Mouse (Mus musculus) NIH3T3 (cell line): ENCODE measurements around the gene BC030867.

Experiments used
- DNase-seq: peaks from one replicate; pipeline ENCODE4 v3.0.0-alpha.2; 2012; ENCODE audit warnings: low read depth

BC030867 gene

GRCm38 (mm10) chr11:102290141-102290540, 41.5 kb downstream of the BC030867 start:
- DNase-seq, result no peak

GRCm38 (mm10) chr11:102291051-102291535, 42.4 kb downstream of the BC030867 start:
- DNase-seq, result no peak

- no peak for DNase-seq
These were observed 45.3 kb downstream of the BC030867 start for GRCm38 (mm10) chr11:102293971-102294370.

DNA sequence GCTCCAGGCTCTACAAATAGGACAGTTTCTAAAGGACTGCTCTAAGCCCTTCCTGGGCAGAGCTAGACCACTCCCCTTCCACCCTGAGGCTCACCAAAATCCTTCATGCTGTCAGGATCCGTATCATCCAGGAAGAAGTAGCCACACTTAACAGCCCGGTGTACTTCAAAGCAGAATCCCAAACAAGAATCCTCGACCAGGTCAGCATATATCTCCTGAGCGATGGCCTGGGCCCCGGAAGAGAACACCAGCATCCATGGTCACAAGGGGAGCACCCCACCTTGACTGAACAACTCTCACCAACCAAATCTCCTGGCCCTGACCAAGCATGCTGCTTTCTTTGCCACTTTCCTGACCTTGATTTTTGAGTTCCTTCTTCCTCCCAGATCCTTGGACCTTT, 45.7 kb downstream of the BC030867 start:
- no peak for DNase-seq

DNA sequence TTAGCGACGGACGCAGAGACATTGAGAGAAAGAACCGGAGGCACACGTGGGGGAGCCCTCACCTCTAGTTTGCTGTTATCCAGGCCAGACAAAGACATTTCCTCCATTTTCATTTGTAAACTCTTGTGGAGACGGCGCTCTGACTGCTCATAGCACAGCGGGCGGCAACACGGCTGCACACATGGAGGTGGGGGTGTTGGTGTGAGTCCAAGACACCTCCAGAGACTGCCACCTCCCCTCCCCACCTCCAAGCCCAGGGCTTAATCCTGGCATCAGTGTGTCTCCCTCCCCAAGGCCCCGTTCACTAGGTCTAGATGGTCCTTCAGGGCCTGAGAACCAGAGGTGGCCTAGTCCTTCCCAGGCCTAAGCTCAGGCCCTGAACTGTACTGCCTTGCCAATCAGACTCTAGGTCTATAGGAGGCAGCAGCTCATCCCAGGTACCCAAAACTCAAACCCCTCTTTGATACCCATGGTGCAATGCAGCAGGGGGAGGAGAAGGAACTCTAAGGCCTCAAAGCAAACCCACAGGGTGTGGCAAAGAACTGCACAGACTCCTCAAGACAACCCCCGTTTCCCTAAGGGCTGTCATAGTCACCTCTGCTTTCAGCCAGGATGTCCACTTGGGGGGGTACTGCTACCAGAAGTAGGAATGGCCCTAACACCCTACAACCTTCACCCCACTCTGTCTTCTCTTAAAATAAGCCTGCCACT, 46.4 kb downstream of the BC030867 start:
- peak; percentile 72 for DNase-seq

DNA sequence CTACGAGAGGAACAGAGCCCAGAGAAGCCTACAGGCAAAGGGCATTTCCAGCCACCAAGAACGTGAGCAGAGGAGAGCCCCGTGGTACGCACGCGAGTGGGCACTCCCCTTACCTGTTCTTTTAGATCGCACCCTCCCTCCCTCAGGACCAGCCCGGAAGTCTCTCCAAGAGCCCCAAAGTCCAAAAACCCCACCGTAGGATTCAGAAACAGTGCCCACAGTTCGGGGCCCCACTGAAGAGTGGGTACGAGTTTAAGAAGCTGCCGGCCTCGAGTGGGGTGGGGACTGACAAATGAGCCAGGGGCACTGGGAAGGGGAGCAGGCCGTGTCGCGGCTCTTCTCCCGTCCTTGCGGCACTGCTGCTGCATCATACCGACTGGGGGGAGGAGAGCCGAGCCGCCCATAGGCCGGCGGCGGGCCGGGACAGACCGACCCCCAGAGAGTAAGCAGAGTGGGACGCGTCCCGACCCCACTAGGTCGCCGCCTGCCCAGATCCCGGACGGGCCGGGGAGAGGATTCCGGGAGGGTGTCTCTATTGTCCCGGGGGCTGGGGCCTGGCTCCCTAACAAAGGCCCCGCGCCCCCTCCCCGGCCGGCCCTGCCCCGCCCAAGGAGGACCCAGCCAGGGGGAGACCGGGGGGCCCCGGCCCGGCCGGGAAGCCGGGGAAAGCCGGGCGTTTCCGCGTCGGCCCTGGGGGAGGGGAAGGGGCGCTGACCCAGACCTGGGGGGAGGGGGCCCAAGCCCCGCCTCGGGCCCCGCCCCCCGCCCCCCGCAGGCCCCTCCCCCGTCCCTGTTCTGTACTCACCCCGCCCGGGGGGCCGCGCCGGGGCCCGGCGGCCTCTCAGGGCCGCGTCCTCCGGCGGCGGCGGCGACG, 47.2 kb downstream of the BC030867 start:
- DNase-seq, result peak; percentile 80

- DNase-seq, result peak; percentile 99
These were observed 48.1 kb downstream of the BC030867 start, which contains the start of gene Atxn7l3 for GRCm38 (mm10) chr11:102296491-102297472. Gene Atxn7l3 (minus strand): TSS chr11:102296631.

- DNase-seq, result no peak
These were observed 49.2 kb downstream of the BC030867 start for GRCm38 (mm10) chr11:102297577-102298556.

GRCm38 (mm10) chr11:102299839-102300238, 51.2 kb downstream of the BC030867 start:
- peak; percentile 86 for DNase-seq

- DNase-seq, result no peak
These were observed 55.5 kb downstream of the BC030867 start for GRCm38 (mm10) chr11:102304141-102304540.

DNA sequence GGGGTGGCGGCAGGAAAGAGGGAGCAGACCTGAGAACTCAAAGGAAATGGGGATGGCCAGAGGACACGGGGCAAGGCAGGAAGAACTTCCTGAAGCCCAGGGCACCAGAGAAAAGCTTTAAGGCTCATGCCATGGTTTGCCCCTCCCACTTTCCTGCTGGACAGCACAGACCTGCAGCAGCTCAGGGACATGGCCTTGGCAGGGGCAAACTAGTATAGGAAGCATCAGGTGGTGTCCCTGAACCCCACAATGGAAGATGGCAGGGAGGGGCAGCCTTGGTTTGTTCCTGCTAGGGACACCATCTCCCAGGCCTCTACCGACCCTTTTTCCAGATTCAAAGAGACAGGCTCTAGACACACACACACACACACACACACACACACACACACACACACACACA, 56.7 kb downstream of the BC030867 start:
- DNase-seq, result no peak

DNA sequence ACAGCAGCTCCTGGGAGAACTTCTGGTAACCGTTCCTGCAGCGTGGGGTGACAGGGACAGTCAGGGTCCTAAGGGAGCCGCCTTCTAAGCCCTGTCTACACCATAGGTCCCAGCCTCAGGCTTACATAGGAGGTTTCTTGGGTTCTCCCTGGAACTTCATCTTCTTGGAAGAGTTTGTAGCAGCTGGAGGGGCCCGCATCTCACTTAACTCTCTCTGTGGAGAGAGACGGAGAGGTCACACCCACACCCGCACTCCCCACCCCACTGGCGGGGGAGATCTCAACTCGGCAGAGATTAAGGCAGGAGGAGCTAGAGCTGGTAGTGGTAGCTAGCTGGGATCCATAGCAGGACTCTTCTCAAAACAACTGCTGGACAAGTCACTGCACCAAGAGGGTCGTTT, 59.4 kb downstream of the BC030867 start:
- no peak for DNase-seq

- peak; percentile 99 for DNase-seq
These were observed 60.3 kb downstream of the BC030867 start for GRCm38 (mm10) chr11:102308979-102309378.

- no peak for DNase-seq
These were observed 61.3 kb downstream of the BC030867 start for GRCm38 (mm10) chr11:102309821-102310617.

- no peak for DNase-seq
These were observed 62.4 kb downstream of the BC030867 start for GRCm38 (mm10) chr11:102310768-102311695.

DNA sequence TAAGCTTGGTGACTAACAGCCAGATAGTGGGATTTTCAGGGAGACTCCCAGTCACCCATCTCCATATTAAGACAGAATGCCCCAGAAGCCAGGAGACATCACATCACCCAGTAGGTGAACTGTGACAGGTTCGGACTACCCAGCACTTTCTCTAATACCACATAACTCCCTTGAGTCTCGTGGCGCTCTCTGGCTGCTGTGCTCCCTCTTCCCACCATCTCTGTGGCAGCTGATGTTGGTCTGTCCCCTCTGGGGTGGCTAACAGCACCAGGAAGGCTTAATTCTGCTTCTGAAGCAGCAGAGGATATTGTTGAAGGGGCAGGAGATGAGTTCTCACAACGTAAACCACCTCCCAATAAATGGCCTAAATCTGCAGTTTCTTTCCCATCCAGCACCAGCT, 63.3 kb downstream of the BC030867 start:
- no peak for DNase-seq

DNA sequence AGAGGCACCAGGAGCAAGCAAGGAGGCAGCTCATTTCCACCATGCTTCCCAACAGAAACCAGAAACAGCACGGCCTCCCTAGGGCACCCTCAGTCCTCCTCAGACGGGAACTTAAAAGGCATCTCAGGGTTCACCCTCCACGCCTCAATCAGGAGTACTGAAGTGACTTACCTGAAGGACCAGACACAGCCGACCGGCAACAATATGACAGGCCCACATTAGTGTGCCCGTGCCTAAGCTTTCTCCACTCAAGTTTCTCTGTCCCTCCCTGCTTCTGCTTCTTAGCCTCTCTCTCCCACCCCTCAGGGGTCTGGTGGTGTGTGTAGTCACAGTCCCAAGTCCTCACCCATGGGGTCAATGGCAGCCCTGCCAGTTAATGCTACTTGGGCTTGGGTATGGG, 63.9 kb downstream of the BC030867 start:
- no peak for DNase-seq

GRCm38 (mm10) chr11:102314321-102314720, 65.6 kb downstream of the BC030867 start:
- DNase-seq, result no peak
